Mouse (Mus musculus) testis, adult 2 months (tissue): ENCODE results near the gene Grin2a.

Experiments
- CTCF ChIP-seq: fragments of 200-500 bp; IDR thresholded peaks from 2 replicates; pipeline ENCODE4 v1.5.1; 2012; ENCODE audit warnings: low read depth, mild to moderate bottlenecking, inconsistent platforms, low read length, moderate library complexity; ENCODE audit not compliant: control insufficient read depth, insufficient read depth, insufficient replicate concordance
- POLR2A ChIP-seq: fragments of 200-500 bp; IDR thresholded peaks from 2 replicates; pipeline ENCODE4 v1.6.1; 2012; ENCODE audit warnings: low read depth, mild to moderate bottlenecking, inconsistent platforms, low read length, moderate library complexity; ENCODE audit not compliant: control insufficient read depth

DNA sequence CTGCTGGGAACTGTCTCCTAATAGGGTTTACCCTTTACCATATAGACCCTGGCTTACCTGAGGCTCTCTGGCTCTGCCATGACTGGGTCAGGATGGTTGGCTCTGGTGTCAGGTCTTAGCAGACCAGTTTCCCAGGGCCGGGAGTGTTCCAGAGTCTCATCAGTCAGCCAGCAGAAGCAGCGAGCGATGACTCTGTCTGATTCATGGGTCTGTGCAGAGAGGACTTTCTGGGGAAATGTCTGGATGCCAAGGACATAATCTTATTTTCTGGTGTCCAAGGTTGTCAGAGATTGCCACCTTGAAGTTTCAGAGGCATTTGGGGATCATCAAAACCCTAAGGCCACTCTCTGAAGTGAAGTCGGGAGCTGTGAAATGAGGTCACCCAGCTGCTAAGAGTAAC lies 8.7 kb upstream of the Grin2a start:
- TF ChIP-seq POLR2A = no peak
- TF ChIP-seq CTCF = no peak
